Mouse (Mus musculus): ENCODE measurements around the gene Inava.

The Inava gene

GRCm38 (mm10) chr1:136233892-136234594 lies at the start of gene Inava:
Inava (minus strand) TSS chr1:136234264.
- peak; percentile 94 for DNase-seq (ENCODE audit: low read depth, low spot score)

DNA sequence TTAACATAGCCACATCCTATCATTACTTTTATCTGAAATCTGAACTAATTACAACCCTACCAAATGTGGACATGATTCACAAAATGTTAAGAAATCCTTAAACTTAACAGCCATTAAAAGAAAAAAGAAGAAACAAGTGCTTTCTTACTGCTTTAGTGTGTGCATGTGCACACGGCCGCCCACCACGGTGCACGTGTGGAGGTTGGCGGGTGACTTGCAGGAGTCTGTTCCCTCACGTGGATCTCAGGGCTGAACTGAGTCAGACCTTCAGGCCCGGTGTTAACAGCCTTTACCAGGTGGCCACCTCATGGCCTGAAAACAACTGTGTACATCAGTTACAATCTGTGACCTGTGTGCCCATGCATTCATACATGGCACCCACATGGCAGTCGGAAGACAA lies 43.3 kb upstream of the Inava start:
- no peak for DNase-seq (ENCODE audit: low read depth, low spot score)

DNA sequence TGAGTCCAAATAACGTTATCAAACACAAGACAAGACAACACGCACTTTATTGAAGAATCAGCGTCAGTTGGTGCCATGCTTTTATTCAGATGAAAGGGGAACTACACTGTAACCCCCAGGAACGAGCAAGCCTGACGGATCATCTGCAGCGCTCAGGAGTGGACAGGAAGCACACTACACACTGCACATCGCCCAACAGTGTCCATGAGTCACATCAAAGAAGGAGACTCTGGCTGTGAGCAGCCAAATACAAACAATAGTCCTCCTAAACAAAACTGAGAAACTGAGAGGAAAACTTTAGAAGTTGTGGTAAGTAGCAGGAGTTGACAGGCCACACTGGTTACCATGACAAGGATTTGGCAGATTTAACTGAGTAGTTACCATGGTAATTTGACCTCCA lies 34.2 kb upstream of the Inava start:
- no peak for DNase-seq (ENCODE audit: low read depth, low spot score)

DNA sequence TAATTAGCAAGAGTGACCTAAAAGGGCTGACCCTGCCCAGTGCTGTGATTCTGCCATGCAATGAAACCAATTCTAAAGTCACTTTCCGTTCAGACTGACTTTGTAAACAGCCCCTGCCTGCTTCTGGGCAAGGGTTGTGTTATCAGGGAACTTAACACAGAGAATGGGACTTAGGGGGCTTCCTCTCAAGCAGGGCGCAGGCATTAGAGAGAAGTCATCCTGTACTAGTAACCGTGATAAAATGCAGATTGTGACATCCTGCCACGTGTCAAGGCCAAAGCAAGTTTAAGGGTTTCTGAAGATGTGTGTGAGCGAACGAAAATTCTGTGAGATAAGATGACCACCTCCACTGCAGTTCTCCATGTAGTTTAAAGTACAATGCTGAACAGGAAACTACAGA lies 32.1 kb upstream of the Inava start:
- no peak for DNase-seq (ENCODE audit: low read depth, low spot score)

- no peak for DNase-seq (ENCODE audit: low read depth, low spot score)
Measured at GRCm38 (mm10) chr1:136263355-136263754, 29.3 kb upstream of the Inava start.

GRCm38 (mm10) chr1:136260635-136261238 lies 26.7 kb upstream of the Inava start, which contains the start of gene Gpr25:
Gpr25 (minus strand) TSS chr1:136260873.
- DNase-seq (ENCODE audit: low read depth, low spot score) = no peak

- peak; percentile 69 for DNase-seq (ENCODE audit: low read depth, low spot score)
Measured at GRCm38 (mm10) chr1:136259893-136260634, 26.0 kb upstream of the Inava start.

DNA sequence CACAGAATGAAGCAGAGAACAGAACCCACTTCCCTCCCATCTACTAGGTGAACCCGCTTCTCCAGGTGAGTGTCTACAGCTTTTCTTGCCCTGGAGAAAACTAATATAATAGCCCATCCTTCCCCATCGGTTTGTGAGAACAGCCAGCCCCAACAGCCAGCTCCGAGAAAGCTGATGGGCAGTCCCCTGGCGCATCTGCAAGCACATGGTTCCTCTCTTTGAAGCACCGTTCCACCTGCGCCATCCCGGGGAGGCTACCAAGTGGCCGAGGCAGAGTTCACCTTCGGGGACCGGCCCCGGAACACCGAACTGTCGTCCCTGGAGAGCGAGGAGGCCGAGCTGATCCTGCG lies 25.5 kb upstream of the Inava start:
- DNase-seq (ENCODE audit: low read depth, low spot score) = peak; percentile 38

DNA sequence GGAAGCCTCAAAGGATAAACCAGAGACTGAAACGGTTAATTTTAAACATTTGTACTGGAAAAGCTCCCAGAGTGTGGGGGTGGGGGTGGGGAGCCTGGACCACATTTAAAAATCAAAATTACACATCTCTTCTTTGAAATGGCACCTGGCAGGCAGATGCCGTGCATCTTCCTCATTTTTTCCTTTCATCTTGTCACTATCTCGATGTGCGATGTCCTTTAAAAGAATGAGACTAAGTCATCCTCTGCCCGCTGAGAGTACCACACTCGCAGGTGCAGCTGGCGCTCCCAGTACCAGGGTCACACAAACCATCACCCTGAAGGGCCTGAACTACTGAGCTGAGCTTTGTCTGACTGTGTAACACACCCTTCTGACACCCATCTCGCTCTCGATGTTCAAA lies 24.4 kb upstream of the Inava start:
- DNase-seq (ENCODE audit: low read depth, low spot score) = no peak

DNA sequence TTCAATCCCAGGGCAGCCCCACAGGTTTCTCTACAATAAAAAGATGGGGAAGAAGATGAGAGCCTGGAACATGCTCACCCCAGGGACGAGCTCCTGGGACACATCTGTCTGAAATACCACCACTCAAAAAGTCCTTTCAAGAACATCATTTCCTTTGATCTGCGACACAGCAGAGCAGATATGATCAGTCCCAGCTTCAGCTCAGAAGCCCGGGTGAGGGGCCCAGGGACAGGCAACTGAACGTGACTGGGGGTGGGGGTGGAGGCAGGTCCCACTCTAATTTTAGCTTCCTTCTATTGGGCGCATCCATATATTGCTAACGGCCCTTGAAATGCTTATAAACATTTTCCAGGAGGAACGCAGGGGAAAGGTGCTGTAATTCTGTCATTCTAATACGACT lies 21.6 kb upstream of the Inava start:
- no peak for DNase-seq (ENCODE audit: low read depth, low spot score)

DNA sequence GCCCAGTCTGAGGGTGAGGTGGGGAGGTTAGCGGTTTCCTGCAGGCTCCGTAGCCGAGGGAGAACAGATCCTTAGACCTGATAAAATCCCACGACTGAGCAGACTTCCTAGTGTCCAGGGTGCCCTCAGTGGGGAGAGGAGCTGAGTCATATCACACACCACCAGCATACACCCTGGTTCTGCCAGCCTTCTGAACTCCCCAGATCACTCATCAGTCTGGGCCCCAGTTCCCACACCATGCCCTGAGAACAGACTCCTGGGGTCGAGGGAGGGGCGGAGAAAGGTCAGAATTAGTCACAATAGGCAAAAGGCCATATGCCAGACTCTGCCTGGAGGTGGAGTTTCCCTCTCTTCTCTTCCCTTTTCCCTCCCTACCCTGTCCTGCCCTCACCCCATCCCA lies 21.1 kb upstream of the Inava start:
- no peak for DNase-seq (ENCODE audit: low read depth, low spot score)

GRCm38 (mm10) chr1:136254503-136255065 lies 20.5 kb upstream of the Inava start:
- no peak for DNase-seq (ENCODE audit: low read depth, low spot score)

DNA sequence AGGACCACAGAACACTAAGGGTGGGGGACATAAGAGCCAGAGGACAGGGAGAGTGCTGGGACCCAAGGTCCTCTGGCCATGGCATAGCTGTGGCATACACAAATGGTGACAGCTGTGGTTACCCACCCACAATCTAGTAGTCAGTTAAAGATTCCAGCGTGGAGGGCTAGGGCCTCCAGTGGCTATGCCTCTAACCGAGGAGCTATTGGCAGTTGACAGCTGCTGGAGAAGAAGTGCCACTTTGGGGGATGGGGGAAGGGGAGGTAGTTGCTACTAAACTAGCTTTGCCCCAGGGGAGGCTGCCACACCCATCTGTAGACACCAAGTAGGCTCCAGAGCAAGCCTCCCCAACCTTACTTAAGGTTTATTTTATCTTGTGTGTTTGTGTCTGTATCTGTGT lies 19.4 kb upstream of the Inava start:
- DNase-seq (ENCODE audit: low read depth, low spot score) = no peak

DNA sequence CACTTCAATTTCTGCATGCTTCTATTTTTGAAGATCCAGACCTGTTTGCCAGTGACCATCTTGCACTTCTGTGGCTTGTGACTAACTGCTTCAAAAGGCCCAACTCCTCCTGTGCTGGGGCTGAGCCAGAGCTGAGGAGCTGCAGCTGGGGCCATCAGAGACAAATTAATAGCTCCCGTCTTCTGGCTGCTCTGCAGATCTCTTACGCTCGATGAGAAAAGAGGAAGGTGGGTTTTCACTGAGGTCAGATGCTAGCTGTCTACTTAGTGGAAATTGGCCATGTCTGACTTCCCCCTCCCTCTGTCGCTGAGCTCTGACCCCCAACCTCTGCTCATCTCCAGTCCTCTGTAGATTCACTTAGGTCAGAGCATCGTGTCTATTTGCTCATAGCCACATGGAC lies 15.6 kb upstream of the Inava start:
- DNase-seq (ENCODE audit: low read depth, low spot score) = no peak

GRCm38 (mm10) chr1:136247393-136247792 lies 13.3 kb upstream of the Inava start:
- no peak for DNase-seq (ENCODE audit: low read depth, low spot score)

DNA sequence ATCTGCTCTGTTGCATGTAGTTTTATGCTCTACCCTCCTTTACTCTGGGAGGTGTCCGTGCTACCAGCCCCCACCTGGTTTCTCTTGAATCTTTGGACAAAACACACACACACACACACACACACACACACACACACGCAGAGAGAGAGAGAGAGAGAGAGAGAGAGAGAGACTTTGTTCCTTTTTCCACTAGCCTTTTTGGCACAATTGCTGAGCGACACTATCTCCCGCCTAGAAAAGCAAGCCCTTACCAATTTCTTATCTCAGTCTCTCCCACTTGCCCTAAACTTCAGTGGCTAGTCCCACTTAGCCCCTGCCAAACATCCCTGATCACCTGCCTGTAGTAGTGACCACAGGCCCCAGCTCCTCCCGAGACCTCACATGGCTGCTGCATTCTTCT lies 10.4 kb upstream of the Inava start:
- DNase-seq (ENCODE audit: low read depth, low spot score) = no peak

DNA sequence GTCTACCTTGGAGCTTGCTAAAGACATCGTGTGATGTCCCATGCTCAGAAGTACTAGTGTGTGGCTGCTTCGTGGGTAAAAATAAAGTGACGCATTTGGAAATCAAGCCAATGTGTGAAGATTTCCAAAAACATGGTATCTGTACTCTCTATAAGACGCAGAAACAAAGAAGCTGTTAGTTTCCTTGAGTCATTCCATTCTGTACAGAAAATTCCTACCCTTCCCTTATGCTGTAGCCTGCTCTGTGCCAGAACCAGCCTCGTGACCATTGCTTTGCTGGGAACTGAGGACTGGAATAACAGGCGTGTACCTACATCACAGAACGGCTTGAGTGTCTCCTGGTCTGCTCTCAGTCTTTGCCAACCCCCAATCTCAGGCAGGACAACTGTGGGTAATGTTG lies 7.7 kb upstream of the Inava start:
- DNase-seq (ENCODE audit: low read depth, low spot score) = no peak

DNA sequence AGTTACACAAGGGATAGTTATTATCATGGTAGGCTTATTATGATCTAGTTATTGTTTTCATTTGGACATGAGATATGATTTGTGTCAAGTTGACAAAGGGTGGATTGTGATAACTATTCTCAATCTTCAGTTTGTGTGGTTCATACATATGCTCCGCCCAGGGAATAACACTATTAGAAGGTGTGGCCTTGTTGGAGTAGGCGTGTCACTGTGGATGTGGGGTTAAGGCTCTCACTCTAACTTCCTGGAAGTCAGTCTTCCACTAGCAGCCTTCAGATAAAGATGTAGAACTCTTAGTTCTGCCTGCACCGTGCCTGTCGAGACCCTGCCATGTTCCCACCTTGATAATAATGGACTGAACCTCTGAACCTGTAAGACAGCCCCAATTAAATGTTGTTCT lies 4.4 kb upstream of the Inava start:
- no peak for DNase-seq (ENCODE audit: low read depth, low spot score)

DNA sequence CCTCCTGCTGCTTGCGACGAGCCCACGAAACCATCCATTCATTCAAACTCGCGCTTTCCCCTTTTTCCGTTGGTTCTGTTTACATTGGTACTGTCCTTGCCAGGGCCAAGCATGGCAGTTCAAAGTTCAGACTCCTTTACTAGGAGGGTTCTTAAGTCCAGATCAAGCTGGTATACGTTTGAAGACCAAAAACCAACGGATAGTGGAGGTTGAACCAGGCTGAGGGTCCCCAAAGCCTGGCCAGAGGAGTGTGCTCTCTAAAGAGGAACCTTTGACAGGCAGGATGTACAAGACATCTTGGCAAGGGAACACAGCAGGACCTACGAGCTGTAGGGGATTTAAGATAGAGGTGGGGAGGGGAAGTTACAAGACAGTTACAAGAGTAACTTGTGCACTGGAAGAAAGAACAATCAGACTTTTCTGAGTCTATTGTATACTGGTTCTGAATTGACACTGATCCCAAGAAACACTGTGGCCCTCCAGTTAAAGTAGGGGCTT lies 580 bp upstream of the Inava start:
- DNase-seq (ENCODE audit: low read depth, low spot score) = no peak

- peak; percentile 49 for DNase-seq (ENCODE audit: low read depth, low spot score)
Measured at GRCm38 (mm10) chr1:136232986-136233790, 876 bp downstream of the Inava start.

- DNase-seq (ENCODE audit: low read depth, low spot score) = no peak
Measured at GRCm38 (mm10) chr1:136232285-136232926, 1.7 kb downstream of the Inava start.
